Mouse (Mus musculus) layer of hippocampus, adult 11-12 months (tissue): ENCODE measurements around the gene Elovl5.

Source experiments
- DNase-seq: peaks from one replicate; pipeline ENCODE4 v3.0.0; 2022; ENCODE audit warnings: low spot score

The Elovl5 gene

DNA sequence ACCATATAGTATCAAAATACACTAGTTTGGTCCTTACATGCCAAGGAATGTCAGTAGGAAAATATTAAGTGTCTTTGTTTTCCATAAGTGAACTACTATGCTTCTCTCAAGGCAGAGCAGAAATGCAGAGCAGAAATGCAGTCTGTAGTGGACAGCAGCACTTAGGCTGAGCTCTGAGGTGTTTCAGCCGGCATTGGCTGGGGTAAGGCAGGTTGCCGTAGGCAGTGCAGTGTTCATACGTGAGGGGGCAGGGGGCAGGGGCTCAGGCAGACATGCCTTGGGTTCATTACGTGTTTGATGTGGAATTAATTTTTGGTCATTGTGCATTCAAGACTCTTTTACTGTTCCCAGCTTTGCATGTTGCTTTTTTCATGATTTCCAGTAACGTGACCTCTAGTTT is 12.1 kb downstream of the Elovl5 start:
- DNase-seq: no peak

DNA sequence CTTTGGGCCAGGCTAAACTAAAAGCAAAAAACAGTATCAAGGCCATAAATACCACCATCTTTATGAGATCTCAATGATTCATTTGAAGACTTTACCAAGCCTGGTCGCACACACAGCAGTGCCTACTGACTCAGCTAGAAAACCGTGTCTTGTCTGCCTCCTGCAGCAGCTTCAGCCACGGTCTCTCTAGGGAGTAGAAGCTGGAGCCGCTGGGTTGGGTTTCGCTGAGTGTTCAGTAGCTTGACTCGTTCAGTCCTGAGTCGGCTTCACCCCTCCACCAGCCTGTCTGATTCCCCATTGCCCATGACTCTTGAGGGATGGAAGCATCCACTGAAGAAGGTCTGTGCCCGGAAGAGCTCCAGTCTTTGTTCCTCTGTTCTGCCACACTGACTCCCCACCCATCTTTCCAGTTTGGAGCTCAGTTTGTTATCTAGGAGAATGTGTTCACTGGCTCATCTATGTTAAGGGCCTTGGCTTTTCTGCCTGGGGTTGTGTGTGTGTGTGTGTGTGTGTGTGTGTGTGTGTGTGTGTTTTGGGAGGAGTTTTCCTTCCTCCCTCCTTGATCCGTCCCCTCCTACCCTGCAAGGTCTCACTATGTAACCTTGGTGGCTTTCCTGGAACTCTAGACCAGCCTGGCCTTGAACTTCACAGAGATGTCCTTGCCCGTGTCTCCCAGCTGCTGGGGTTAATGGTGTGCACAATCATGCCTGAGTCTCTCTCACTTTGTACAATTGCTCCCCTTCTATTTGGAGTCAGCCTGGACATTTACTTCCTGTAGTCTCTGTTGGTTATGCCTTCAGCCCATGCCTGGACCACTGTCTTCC is 13.1 kb downstream of the Elovl5 start:
- no peak for DNase-seq

DNA sequence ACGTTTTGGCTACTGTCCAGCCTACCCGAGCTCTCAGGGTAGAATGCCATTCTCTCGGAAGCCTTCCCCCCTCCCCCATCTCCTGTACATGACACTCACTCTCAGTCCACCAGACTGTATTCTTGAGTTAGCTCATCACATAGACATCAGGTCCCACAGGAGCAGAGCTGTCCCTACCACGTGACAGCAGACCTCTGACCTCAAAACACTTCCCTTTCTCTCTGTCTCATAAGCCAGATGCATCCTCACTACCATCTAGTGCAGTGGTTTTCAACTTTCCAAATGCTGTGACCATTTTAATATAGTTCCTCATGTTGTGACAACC is 13.7 kb downstream of the Elovl5 start:
- DNase-seq: no peak

DNA sequence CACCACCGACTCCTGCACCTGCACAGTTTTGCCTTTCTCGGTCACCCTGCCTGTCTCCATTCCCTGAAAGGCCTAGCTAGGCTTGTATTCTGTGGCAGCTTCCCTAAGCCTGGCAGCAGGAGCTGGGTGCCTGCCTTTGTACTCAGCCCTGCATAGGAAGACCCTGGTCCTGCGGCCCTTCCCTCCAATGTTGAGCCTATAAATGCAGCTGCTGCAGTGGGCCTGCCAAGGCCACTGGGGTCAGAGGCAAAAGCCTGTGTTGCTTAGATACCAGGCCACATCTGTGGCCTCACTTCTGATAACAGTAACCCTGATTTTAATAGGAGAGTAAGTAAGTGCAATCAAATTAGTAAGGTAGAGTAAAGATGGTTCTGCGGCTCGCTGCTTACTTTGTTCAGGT is 14.6 kb downstream of the Elovl5 start:
- no peak for DNase-seq

DNA sequence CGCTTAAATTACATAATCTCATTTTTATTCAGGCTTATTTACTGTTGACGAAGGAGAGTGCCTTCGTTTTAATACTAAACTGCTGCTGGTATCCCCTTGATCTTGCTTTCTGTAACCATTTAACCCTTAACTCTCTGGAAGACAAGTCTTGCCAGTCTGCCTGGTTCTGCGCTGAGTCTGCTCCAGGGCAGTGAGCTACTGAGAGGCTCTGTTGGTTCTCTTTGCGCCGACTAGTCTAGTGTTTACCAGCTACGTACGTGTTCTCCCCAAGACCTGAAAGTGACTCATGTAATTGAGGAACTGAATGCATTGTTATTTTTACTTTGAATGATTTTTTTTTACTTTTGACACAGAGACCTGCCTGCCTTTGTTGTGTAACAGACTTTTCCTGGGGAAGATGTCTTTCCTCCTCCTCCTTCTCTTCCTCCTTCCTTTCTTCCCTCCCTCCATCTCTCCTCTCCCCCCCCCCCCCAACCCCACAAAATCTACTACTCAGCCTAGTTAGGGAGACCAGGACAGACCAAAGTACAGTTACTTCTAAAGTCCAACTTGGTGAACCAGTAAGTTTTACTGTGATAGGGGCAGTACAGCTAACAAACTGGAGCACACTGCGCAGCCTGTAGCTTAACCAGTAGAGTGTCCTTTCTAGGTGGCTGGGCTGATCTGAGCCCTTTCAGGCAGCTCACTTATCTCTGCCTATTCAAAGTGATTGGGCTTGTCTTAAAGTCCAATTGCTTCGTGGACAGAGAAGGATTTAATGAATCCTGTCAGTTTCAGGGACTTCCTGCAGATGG is 18.9 kb downstream of the Elovl5 start:
- no peak for DNase-seq

DNA sequence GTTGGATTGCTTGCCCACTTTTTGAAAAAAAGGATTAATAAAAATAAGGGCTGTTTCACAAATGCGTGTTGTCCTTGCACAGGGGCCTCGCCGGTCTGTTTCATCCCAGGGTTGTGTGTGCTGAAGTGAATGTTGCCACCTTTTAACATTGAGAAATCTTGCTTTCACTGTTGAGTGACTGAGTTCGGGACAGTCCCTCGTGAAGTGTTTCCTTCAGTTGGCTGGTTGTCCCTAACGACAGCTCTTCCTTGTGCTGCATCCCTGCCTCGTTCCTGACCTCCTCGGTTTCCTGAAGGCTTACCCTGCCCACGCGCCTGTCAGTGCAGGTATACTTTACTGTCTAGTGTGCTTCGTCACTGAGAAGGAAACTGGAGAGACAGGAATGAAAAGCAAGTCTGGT is 20.7 kb downstream of the Elovl5 start:
- DNase-seq: no peak

DNA sequence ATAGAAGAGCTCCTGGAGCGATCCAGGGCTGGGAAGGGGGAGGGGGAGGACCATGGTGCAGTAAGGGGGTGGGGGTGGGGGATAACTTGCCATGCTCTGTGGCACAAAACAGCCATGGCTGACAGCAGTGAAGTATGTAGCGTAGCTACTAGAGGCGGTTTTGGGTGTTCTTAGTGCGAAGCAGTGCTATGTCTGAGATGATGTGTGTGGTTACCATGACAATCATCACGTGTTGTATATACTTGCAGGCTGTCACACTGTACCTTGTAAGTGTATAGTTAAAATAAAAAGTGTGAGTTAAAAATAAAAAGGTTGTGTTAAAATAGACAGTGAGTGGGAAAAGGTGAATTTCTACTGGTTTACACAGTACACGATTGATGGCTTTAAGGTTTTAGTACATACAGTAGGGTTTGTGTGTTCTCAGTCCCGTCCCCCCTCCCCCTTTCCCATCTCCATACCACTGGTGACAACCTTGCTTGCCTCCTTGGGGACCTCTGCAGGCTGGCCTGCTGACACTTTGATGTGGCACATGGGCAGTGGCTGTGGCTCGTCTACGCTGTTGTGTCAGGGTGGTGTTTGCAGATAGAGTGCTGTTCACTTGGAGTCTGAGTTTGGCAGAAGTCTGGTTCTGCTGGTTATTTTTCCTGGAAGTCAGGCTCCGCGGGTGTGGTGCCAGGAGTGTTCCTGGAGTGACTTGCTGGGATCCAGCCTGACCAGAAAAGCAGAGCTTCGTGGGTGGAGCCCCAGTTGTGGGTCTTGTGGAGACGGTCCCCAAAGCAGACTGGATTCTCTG is 21.8 kb downstream of the Elovl5 start:
- DNase-seq: no peak

DNA sequence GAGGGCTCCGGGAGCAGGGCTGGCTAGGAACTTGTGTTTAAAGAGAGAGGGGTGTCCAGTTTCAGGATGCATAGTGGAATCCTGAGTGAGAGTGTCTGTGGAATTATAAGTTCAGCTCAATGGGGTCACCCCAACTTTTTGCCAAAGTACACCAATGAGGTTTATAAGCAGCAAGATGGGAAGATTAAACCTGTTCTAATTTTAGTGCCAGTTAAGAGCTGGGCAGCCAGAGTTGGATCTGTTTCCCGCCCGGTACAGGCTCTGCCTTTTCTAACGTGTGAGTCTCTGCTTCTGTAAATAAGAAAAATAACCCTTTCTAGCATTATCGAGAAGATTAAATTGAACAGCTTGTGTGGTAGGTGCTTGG is 22.4 kb downstream of the Elovl5 start:
- no peak for DNase-seq

DNA sequence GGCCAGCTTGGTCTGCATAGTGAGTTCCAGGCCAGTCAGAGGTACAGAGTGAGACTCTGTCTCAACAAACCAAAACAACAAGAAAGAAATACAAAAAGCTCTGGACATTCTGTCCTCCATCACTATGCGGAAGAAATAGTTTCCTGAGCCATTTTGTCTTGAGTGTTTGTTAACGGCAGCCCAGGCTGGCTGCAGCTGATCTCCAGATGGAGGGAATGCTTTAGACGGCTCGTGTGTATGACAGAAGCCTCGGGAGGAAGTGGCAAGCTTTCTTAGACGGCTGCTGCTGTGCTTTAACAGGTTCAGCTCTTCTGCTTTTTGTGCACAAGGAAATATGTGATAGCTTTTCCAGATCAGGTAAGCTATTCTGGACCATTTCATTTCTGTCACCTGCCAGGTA is 23.9 kb downstream of the Elovl5 start:
- no peak for DNase-seq

DNA sequence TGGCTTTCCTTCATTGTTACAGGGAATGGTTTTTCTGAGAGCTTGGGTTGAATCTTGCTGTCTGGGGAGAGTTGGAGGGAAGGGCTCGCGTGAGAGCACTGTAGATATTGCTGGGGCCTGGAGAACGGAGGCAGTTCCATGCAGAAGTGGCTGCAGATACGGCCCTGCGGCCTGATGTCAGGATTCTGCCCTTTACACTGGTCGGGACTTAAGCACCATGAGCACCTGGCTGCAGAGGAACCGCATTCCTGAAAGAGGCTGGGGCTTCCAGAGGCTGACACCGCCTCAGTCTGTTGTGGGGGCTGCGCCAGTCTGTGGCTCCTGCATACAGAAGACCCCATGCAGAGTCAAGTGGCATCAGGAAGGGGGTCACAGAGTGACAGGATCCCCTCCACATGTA is 24.7 kb downstream of the Elovl5 start:
- DNase-seq: no peak

DNA sequence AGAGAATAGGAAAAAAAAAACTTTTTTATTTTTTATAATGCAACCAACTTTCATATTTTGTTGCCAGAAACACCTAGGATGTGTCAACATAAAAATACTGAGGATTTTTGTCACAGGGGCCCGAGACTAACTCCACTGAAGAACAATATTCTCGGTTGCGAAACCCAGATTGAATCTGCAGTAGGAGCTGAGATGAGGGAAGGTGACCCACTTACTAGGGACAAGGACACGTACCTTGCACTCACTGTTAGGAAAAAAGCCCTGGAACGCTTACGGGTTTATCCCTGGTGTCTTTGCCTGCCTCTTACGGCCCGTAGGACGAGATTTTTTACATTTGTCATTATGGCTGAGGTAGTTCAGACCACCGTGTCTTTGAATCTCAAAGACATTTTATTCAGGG is 25.2 kb downstream of the Elovl5 start:
- no peak for DNase-seq

DNA sequence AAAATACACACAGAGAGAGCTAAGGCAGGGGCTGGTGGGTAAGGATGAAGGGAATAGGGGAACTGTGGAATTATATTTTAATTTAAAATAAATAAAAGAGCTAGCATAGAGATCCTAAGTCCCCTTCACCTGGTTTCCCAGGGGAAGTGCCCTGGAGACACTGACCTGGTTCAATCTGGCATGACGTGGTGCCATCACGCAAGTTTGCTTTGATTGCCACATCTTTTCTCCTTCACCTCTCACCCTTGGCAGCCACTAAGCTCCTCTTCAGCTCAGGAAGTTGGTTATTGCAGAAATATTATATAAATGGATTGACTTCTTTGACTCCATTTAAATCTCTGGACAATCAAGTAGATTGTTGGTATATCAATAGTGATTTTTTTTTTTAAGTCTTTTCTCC is 26.2 kb downstream of the Elovl5 start:
- DNase-seq: no peak

DNA sequence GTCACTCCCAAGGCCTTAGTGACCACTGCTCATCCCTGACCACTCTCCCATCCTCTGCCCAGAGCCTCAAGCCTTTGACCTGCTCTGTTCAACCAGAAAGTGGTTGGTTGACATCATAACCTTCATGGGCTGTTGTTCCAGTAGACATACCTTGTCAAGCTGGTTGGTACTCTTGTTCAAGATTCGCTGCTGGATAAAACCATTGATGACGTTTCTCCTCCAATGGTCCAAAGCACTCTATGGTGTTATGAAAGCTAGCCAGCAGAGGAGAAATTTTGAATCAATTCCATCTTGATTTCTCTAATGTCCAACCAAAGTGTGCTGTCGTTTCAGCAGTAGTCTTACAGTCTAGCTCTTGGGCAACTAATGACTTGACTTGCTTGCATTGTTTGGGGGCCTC is 27.0 kb downstream of the Elovl5 start:
- no peak for DNase-seq

DNA sequence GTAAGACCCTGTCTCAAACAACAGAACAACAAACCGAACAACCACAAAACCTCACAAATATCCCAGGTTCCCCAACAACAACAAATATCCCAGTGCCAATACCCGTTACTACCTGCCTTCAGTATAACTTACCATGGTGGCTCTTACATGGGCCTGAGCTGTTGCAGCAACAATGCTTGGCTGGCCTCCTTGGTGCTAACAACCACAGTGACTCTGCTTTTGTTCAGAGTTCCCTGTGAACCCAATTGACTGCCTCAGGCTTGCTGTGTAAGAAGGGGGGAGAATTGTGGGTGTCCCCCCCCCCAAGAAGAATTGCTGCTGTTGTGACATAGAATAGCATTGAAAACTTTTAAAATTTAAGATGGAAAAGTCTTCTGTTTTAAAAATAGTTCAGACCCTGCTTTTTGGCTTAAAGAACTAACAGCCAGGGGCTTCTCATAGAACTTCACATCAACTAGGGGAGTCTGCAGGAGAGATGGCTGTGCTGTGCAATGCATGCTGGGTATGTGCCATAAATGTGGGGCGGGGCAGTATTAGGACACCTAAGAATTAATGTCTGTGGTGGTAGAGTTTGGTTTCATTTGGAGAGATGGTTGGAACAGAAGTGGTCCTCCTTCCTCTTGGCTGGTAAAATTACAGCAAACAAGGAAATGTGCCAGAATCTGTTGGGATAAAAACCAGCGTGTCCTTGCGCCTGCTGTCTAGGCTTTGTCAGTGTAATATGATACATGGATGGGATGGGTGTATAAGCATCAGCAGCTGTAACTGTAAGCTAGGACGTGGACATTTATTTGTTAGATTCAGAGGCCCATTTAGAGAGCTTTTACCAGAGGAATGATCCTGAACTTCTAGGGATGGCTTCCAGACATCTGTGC is 28.9 kb downstream of the Elovl5 start:
- DNase-seq: no peak

DNA sequence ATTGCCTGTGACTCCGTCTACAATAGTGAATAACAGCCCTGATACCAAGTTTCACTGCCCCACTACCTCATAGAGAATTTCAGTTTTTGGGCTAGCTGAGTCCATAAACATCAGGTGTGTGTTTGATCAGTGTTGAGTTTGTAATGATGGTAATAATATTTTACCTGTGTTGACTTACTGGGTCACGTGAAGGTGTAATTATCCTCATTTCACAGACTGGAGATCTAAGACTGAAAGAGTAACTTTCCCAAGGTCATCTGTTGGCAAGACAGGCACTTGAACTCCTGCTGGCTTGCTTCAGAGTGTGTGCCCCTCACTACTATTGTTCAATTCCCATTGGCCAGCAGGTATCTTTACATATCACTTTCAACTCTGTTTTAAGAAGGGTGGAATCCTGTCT is 31.1 kb downstream of the Elovl5 start:
- no peak for DNase-seq

DNA sequence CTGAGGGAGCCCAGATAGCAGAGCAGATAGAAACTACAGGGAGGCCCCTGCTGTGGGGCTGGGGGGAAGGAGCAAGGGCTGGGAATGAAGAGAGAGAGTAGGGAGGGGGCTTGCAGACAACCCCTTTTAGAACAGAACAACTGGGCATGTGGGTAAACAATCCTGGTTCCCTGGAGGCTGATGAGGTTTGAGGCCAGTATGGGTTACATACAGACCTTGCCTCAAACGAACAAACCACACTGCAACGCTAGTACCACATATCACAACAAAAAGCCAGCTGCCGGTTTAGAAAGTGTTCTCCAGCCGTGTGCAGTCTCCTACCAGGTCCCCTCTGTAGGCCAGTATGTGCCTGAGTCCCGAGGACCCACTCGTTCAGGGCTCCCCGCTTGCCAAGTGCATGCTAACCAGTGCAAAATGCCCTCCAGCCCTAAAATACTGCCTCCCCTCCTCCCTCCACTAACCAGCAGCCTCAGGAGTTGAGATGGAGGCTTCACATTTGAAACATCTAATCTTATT is 32.6 kb downstream of the Elovl5 start:
- no peak for DNase-seq

DNA sequence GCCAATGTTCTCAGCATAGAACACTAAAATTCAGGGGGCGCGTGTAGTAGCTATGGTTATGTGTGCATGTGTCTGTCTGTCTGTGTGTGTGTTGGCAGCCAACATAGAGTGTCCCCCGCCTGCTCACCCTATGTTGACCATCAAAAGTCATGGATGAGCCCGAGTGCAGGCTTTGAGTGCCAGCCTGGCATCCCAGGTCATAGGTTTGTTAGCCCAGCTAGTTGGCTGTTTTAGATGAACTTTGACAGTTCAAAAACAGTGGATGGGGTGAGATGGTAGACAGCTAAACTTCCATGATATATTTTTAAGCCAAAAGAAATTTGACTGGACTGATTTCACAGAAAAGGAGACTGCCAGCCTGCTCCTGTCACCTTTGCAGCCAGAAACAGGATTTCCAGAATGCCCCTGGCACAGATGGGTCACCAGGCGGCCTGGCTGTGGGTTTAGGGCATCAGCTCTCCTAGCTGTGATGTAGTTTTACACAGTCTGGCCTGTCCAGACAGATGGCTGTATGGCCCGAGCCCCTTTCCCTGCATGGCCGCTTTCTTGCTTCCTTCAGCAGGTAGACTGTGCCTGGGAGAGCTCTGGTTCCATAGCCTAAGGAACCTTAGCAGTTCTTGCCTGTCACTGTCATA is 33.8 kb downstream of the Elovl5 start:
- DNase-seq: no peak

DNA sequence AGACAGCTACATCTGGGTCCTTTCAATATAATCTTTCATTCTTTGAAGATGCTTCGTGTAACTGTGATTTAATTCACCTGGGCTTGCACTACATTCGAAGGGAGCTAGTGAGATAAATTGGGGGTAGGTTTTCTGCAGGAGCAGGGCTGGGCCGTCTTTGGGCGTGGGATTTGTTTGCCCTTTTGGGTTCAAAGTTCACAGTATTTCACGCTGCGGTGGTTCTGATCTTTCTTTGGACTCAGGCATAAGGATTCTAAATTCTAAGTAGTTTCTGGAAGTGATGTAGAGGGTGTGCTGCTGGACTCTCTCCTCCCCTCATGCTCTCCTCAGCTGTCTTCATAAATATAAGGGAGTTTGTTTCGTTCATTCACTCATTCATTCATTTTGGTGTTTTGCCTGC is 34.8 kb downstream of the Elovl5 start:
- DNase-seq: no peak

DNA sequence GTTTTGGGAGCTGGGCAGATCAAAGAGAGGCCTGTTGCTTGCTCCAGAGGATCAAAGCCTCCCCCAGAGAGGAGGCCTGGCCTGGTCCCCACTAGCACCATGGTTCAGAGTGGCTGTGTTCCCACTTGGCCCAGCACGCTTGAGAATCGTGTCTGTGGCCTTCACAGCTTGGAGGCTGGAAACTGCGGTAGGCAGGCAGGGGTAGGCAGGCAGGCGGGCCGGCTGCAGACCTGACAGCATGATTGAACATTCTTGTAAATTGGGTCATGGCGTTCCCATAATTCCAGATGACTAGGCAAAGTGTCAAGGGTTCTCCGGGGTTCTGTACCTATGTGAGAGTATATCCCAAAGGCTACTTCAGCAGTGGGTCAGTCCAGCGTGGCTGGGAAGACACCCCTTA is 35.9 kb downstream of the Elovl5 start:
- DNase-seq: no peak

DNA sequence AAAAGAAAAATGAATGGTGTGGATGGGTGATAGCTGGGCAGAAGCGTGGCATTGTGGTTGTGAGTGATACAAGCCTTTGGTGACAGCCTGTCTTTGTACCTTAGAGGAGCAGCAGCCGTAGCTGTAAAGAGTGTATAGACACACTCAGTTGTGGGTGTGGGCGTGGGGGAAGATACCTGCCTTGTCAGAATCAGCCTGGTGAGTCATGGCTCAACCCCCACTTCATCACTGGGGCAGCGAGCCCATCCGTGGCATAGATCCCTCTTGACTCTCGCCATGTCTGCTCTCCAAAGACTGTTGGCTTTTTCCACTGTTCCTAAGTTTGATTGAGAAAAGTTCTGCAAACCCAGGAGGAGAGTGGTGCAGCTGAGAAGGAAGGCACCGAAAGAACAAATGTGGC is 37.3 kb downstream of the Elovl5 start:
- DNase-seq: no peak

DNA sequence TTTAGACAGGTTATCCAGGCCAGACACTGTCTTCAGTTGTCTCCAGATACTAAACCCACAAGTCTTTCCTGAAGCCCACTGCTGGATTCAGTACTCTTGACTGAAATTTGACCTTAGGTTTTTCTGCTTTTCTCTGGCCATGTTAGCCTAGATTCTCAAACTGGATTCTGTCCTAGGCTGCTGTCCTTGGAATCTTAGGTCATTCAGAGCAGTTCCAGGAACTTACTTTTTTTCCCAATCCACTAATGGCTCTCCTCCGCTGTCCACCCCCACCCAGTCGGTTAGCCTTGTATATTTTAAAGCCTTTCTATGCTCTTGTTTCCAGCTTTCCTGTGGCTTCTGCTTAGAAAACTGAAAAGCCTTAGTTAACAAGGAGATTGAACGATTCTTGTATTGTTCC is 37.8 kb downstream of the Elovl5 start:
- no peak for DNase-seq
